Comparison of ENCODE assay signal across 19 mouse cellular contexts in the genomic region with DNA sequence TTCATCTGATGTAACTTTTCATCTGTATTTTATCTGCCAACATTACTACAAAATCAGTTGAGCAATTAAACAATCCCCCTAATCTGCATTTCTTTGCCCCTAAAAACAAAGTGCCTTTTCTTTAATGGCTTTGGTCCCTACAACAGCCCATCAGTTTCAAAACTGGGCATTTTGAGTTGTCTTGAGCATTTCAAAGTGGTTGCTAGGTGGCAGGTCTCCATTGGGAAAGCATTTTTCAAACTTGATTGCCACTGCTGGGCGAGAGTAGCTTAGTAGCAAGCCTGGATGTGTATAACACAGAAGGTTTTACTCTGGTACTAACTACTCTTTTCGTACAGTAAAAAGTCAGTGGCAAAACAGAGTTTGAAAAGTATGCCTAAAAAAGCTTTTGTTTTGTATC. TPM values are rescaled to one million over a fixed set of nuclear protein-coding genes. Genes with fewer than 3 reads are reported as not detected.
DNase-seq lines count a peak whose midpoint lies in the region; ATAC-seq and TF ChIP-seq lines count a peak whose summit lies in the region.
"Had no signal": no experiment of that assay in that cellular context is flagged by ENCODE, and none has a peak within 500 bp of the region (broad histone marks: within the 10 kb centered on the region; RNA-seq: fewer than 3 reads in every experiment).

No protein-coding gene starts in this region.

- no peaks in the 10 kb centered on the region for H3K9me3 ChIP-seq in midbrain, postnatal 0 days (ENCODE audit: low read length)
- H3K9me3 ChIP-seq in midbrain, embryonic 10.5 days (replicated peaks), result no peaks in the 10 kb centered on the region
- H3K9me3 ChIP-seq in forebrain, postnatal 0 days (ENCODE audit: low read length), result no peaks in the 10 kb centered on the region
- H3K9me3 ChIP-seq: heart, embryonic 15.5 days had no signal

- no peaks in the 10 kb centered on the region for H3K36me3 ChIP-seq in midbrain, postnatal 0 days (ENCODE audit: insufficient read depth, low read length)
- H3K36me3 ChIP-seq in midbrain, embryonic 10.5 days, result no peaks in the 10 kb centered on the region
- no peaks in the 10 kb centered on the region for H3K36me3 ChIP-seq in forebrain, postnatal 0 days (ENCODE audit: insufficient read depth)
- H3K36me3 ChIP-seq: heart, embryonic 15.5 days had no signal

- H3K4me3 ChIP-seq in midbrain, postnatal 0 days (ENCODE audit: low read depth, low read length), result no peak overlapping the region
- H3K4me3 ChIP-seq in midbrain, embryonic 10.5 days, result no peak overlapping the region
- H3K4me3 ChIP-seq in forebrain, postnatal 0 days (ENCODE audit: low read depth, low read length), result no peak overlapping the region
- H3K4me3 ChIP-seq: gastrocnemius, adult 2 months; heart, embryonic 15.5 days had no signal

- H3K4me1 ChIP-seq in midbrain, postnatal 0 days (ENCODE audit: insufficient read depth, low read length), result no peaks in the 10 kb centered on the region
- H3K4me1 ChIP-seq in midbrain, embryonic 10.5 days, result no peaks in the 10 kb centered on the region; the same call in 1 of the 2 replicates
- no peaks in the 10 kb centered on the region for H3K4me1 ChIP-seq in forebrain, postnatal 0 days (ENCODE audit: insufficient read depth)
- H3K4me1 ChIP-seq: heart, embryonic 15.5 days had no signal

- no peak for TF ChIP-seq CTCF in midbrain, postnatal 0 days (IDR thresholded peaks at IDR 0.05)
- TF ChIP-seq CTCF in forebrain, postnatal 0 days (IDR thresholded peaks at IDR 0.05; ENCODE audit: low read depth), result no peak

- 0 out of 2 replicates have a peak, but pooled peaks have one; percentile 9 for ATAC-seq in frontal cortex, adult (ENCODE audit: low TSS enrichment)
- no peak; the same call in 1 of the 2 replicates for ATAC-seq in midbrain, postnatal 0 days (ENCODE audit: low FRiP score)
- 0 out of 2 replicates have a peak, but pooled peaks have one; percentile 32 for ATAC-seq in forebrain, postnatal 0 days

- no peak overlapping the region for H3K9ac ChIP-seq in midbrain, postnatal 0 days (replicated peaks; ENCODE audit: low read length, poor library complexity, severe bottlenecking)
- H3K9ac ChIP-seq in forebrain, postnatal 0 days, result no peak overlapping the region
- H3K9ac ChIP-seq: heart, embryonic 15.5 days had no signal

- no peak overlapping the region for H3K27ac ChIP-seq in midbrain, postnatal 0 days (ENCODE audit: low read depth, low read length)
- H3K27ac ChIP-seq in midbrain, embryonic 10.5 days (replicated peaks), result no peak overlapping the region
- H3K27ac ChIP-seq in forebrain, postnatal 0 days (ENCODE audit: low read depth, low read length), result no peak overlapping the region
- H3K27ac ChIP-seq: gastrocnemius, adult 2 months; heart, embryonic 15.5 days had no signal

- no peak for DNase-seq in frontal cortex, postnatal 36 days (ENCODE audit: low spot score in 2 of 2)
- DNase-seq in layer of hippocampus, adult 8-10 months (ENCODE audit: low spot score in 2 of 2), result peak; percentile 36 to 48
- no peak for DNase-seq in layer of hippocampus, adult 18-20 months (ENCODE audit: low spot score in 2 of 2)
- DNase-seq in midbrain, postnatal 0 days (ENCODE audit: low spot score), result peak; percentile 67
- DNase-seq in midbrain, embryonic 10.5 days (ENCODE audit: low spot score), result no peak
- peak; percentile 16 for DNase-seq in forebrain, postnatal 0 days
- no peak for DNase-seq in gastrocnemius, adult 8-10 months (ENCODE audit: low spot score in 2 of 2)
- DNase-seq: adrenal gland, postnatal 25 days; cerebellum, adult 11 months; cerebellum, postnatal 14 days; gastrocnemius, adult 2 months; heart, postnatal 36 days; kidney, adult 2 months; kidney, postnatal 10 days; lung, postnatal 14 days; right cerebral cortex, postnatal 25 days; spleen, adult 18-20 months had no signal

- 43% methylated on average over 2 of the region's 2 CpGs for WGBS in midbrain, postnatal 0 days
- WGBS in midbrain, embryonic 10.5 days, result 53% methylated on average over 2 of the region's 2 CpGs
- WGBS in forebrain, postnatal 0 days, result 24% methylated on average over 2 of the region's 2 CpGs

- no peaks in the 10 kb centered on the region for H3K27me3 ChIP-seq in midbrain, postnatal 0 days (ENCODE audit: insufficient read depth, low read length)
- H3K27me3 ChIP-seq in midbrain, embryonic 10.5 days (ENCODE audit: low read depth, poor library complexity, severe bottlenecking), result no peaks in the 10 kb centered on the region
- no peaks in the 10 kb centered on the region for H3K27me3 ChIP-seq in forebrain, postnatal 0 days (ENCODE audit: insufficient read depth, low read length)
- H3K27me3 ChIP-seq: heart, embryonic 15.5 days had no signal

- no peak overlapping the region for H3K4me2 ChIP-seq in midbrain, postnatal 0 days (ENCODE audit: low read depth, low read length, poor library complexity, severe bottlenecking)
- no peak overlapping the region for H3K4me2 ChIP-seq in forebrain, postnatal 0 days (ENCODE audit: low read depth)
- H3K4me2 ChIP-seq: heart, embryonic 15.5 days had no signal

RNA-seq across cellular contexts. Expression of a gene that starts 10.2 kb away (rescaled TPM):
- total RNA-seq in layer of hippocampus, adult 8-10 months (2022), result 10 to 100 TPM; 50.6 to 64.3 (median 59.8) TPM
- total RNA-seq in layer of hippocampus, adult 18-20 months (2021), result 10 to 100 TPM; 56.5 to 59.5 TPM
- total RNA-seq in midbrain, postnatal 0 days (2014; rRNA removed), result 23.3 and 26.7 TPM in 2 replicates
- polyA plus RNA-seq in midbrain, postnatal 0 days (2015; fragmentation: Nextera tagmentation; extraction: Ambion mirVana), result 14.1 and 16.5 TPM in 2 replicates
- polyA plus RNA-seq in midbrain, embryonic 10.5 days (2016; fragmentation: Nextera tagmentation; extraction: Ambion mirVana), result 5.9 and 7.2 TPM in 2 replicates
- total RNA-seq in forebrain, postnatal 0 days (2014; rRNA removed), result 24.0 and 33.0 TPM in 2 replicates
- 17.1 and 19.8 TPM in 2 replicates for polyA plus RNA-seq in forebrain, postnatal 0 days (2015; fragmentation: Nextera tagmentation; extraction: Ambion mirVana)
- 1 to 10 TPM in 1 of 4 experiments, under 1 TPM in 3; 0.27 to 1.1 (median 0.65) TPM for total RNA-seq in gastrocnemius, adult 8-10 months (2022)

Comparison
In these comparisons a context has a peak if more than half of its experiments do, and no peak if none do; other contexts are left out.
1. DNase-seq: peak in layer of hippocampus, adult 8-10 months (2 of 2), midbrain, postnatal 0 days (single experiment) and forebrain, postnatal 0 days (single experiment); none in frontal cortex, postnatal 36 days (0 of 2), layer of hippocampus, adult 18-20 months (0 of 2), midbrain, embryonic 10.5 days (single experiment) and gastrocnemius, adult 8-10 months (0 of 2).
2. RNA of a gene that starts 10.2 kb away (total RNA-seq): 50.6 to 64.3 TPM in layer of hippocampus, adult 8-10 months, 56.5 to 59.5 TPM in layer of hippocampus, adult 18-20 months, 23.3 to 26.7 TPM in midbrain, postnatal 0 days and 24.0 to 33.0 TPM in forebrain, postnatal 0 days; 0.27 to 1.1 TPM in gastrocnemius, adult 8-10 months; every median in the first group is over 10 times any median in the second.